Mouse (Mus musculus) adrenal gland, adult (tissue): ENCODE data around the gene Krt4.

Experiments used
- DNase-seq, 2 experiments: peaks; one replicate each; pipeline ENCODE4 v3.0.0; 2022 to 2023; ENCODE audit warnings: low spot score in 1 of 2; ENCODE audit not compliant: inconsistent age in 2 of 2

Krt4 gene

GRCm38 (mm10) chr15:101924635-101925034, at the start of gene Krt4:
Krt4 (minus strand) TSS chr15:101924735.
- DNase-seq, result no peak

GRCm38 (mm10) chr15:101973414-101974077, 49.0 kb upstream of the Krt4 start:
- peak; percentile 92 to 99 for DNase-seq

- peak; percentile 33 to 76 for DNase-seq
Measured at GRCm38 (mm10) chr15:101970536-101970935, 46.0 kb upstream of the Krt4 start.

GRCm38 (mm10) chr15:101966808-101967207, 42.3 kb upstream of the Krt4 start:
- DNase-seq, result no peak

GRCm38 (mm10) chr15:101958891-101959290, 34.4 kb upstream of the Krt4 start:
- no peak for DNase-seq

GRCm38 (mm10) chr15:101954187-101954586, 29.7 kb upstream of the Krt4 start, which contains the start of gene Krt78:
Krt78 (minus strand) TSS chr15:101954287.
- DNase-seq, result no peak

GRCm38 (mm10) chr15:101952733-101953474, 28.4 kb upstream of the Krt4 start:
- DNase-seq, result no peak

- no peak for DNase-seq
Measured at GRCm38 (mm10) chr15:101945430-101945829, 20.9 kb upstream of the Krt4 start.

- peak; percentile 19 to 41 for DNase-seq
Measured at GRCm38 (mm10) chr15:101941948-101942347, 17.4 kb upstream of the Krt4 start.

- DNase-seq, result no peak
Measured at GRCm38 (mm10) chr15:101940274-101940829, 15.8 kb upstream of the Krt4 start, which contains the start of gene Krt79. Krt79 (minus strand) TSS chr15:101940324.

GRCm38 (mm10) chr15:101938600-101939308, 14.2 kb upstream of the Krt4 start:
- DNase-seq, result peak in 1 of 2 experiments; percentile 50

- no peak for DNase-seq
Measured at GRCm38 (mm10) chr15:101933024-101933423, 8.5 kb upstream of the Krt4 start.

- peak; percentile 21 to 75 for DNase-seq
Measured at GRCm38 (mm10) chr15:101929666-101930065, 5.1 kb upstream of the Krt4 start.

GRCm38 (mm10) chr15:101929087-101929486, 4.6 kb upstream of the Krt4 start:
- DNase-seq, result peak in 1 of 2 experiments; percentile 38

- peak; percentile 16 to 82 for DNase-seq
Measured at GRCm38 (mm10) chr15:101927340-101928080, 3.0 kb upstream of the Krt4 start.

GRCm38 (mm10) chr15:101925041-101925440, 506 bp upstream of the Krt4 start:
- DNase-seq, result no peak

- DNase-seq, result no peak
Measured at GRCm38 (mm10) chr15:101922296-101922695, 2.2 kb downstream of the Krt4 start.

- DNase-seq, result peak; percentile 15 to 55
Measured at GRCm38 (mm10) chr15:101916072-101916471, 8.5 kb downstream of the Krt4 start.

GRCm38 (mm10) chr15:101904849-101905248, 19.7 kb downstream of the Krt4 start:
- DNase-seq, result no peak
